Mouse (Mus musculus): ENCODE data around the gene Cacna1d.

Gene Cacna1d

DNA sequence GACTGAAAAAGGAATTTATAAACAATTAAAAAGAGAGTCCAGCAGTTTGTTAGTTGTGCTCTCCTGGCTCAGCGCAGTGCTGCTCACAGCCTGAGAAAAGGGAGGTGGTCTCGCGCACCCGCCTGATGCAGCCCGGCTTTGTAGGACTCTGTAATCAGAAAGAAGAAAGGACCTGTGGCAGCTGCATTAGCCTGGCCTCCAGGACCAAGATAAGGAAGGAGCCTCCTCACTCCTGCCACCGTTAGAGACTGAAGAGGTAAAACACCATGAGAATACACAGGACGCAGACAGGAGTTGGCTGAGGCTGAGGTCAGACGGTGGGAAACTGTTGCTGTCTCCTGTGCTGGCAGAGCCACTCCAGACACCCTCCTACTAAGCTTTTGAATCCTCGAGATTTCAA, at the start of gene Cacna1d:
Gene Cacna1d, minus strand, starts transcription at position 114 of the 400 bp plus-strand sequence.
- no peak for DNase-seq

DNA sequence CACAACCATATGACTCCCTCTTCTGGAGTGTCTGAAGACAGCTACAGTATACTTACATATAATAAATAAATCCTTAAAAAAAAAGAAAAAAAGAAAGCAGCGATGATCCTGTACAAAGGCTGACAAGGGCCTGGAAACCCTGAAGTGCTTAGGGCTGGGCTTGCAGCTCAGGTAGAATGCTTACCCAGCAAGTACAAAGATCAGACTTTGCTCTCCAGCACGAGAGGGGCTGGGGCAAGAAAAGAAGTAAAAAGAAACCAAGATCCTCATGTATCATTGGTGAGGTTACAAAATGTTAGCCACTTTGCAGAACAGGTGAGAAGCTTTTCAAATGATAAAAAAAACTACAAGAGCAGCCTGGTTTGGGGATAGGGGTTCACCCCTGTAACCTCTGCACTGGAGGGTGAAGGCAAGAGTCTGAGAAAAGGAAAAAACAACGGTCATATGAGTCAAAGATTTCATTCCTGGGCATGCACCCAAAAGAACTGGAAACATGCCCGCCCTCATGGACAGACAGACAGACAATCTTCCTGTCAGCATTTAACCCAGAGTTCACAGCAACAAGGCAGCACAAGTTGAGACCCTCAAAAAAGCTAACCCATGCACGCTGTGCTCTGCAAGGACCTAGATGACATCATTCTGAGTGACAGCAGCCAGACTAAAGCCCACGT, 42.7 kb upstream of the Cacna1d start:
- peak; percentile 81 for DNase-seq

- no peak for DNase-seq
These were observed 40.6 kb upstream of the Cacna1d start for GRCm38 (mm10) chr14:30531896-30532295.

- no peak for DNase-seq
These were observed 40.2 kb upstream of the Cacna1d start for GRCm38 (mm10) chr14:30531431-30531830.

- peak; percentile 97 for DNase-seq
These were observed 39.5 kb upstream of the Cacna1d start for GRCm38 (mm10) chr14:30530726-30531269.

- no peak for DNase-seq
These were observed 38.2 kb upstream of the Cacna1d start for GRCm38 (mm10) chr14:30529454-30529853.

- no peak for DNase-seq
These were observed 37.7 kb upstream of the Cacna1d start for GRCm38 (mm10) chr14:30528961-30529360.

DNA sequence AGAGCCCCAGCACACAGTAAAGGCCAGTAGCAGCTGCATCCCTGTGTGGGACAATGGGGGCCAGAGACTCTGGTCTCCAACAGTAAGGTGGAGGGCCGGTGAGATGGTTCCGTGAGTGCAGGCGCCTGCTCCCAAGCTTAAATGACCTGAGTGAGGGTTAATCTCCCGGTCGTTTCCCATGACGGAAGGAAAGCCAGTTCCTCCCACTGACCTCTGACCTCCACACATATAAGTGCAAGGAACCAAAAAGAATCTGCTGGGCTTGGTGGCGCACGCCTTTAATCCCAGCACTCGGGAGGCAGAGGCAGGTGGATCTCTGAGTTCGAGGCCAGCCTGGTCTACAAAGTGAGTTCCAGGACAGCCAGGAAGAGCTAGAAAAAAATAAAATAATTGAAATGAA, 37.1 kb upstream of the Cacna1d start:
- DNase-seq = no peak

- no peak for DNase-seq
These were observed 32.1 kb upstream of the Cacna1d start for GRCm38 (mm10) chr14:30523356-30523755.

GRCm38 (mm10) chr14:30519323-30519722, 28.1 kb upstream of the Cacna1d start:
- DNase-seq = no peak

DNA sequence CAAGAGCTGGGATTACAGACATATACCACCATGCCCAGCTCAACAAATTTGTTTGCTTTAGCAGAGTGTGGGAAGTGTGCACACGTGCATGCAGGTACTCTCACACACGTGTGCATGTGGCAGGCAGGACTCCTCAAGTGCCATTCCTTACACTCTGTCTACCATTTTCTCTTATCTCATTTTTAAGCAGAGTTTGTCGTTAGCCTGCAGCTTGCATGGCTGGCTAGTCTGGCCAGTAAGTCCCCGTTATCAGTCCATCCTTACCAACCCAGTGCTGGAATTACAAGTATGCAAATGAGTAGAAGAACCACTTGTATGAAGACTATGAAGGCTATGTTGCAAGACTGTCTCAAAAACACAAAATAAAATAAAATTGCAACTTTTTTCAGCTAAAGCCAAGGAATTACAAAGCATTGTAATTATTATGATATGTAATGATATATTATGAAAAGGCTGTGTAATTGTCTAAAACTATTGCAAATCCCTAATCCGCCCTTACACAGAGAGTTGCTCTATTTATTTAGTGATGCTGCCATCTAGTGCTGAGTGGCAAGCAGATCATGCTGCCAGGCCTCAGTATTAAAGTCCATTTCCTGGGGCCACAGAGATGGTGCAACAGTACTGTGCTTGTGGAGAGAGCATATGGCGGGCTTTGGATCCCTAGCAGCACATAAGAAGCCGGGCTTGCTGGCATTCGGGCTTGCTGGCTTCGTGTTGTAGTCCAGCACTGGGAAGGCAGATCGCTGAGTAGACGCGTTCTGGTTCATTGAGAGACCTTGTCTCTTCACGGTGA, 24.9 kb upstream of the Cacna1d start:
- DNase-seq = peak; percentile 58

- no peak for DNase-seq
These were observed 21.6 kb upstream of the Cacna1d start for GRCm38 (mm10) chr14:30512896-30513295.

GRCm38 (mm10) chr14:30510214-30510763, 19.0 kb upstream of the Cacna1d start:
- no peak for DNase-seq

- no peak for DNase-seq
These were observed 13.7 kb upstream of the Cacna1d start for GRCm38 (mm10) chr14:30504990-30505389.

DNA sequence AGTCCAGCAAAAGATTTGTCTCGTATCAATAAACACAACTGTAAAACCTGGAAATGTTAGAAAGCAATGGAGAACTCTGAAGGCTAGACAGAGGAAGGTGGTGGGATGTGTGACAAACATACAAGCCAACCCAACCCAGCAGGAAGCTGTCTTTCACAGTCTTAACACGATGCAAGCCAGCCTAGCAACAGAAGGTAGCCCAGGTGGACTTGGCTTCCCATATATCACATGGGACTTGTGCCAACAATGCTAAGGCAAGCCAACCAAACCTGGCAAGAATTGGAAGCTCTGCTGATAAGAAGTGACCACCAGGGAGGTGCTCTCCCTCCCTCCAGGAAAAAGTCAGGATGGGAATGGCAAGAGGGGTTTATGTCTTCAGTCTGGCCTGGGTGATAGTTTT, 6.9 kb upstream of the Cacna1d start:
- no peak for DNase-seq

GRCm38 (mm10) chr14:30494998-30495397, 3.7 kb upstream of the Cacna1d start:
- no peak for DNase-seq

DNA sequence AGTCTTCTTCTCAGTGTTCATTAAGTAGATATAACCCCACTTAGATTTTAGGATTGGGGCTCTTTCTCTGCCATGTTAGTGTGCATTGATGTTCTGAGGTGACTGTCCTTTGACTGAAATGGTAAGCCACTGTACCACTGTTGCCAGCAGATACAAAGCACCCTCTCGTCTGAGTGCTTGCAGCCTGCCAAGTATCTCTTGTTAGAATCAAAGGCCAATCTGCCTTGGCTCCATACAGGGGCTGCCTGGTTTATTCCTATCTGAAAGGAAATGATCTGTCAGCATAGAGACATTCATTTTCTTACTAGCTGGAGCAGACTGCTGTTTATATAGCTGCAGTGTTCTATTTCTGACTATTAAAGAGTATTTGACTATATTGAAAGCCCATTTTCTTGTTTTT, 2.0 kb upstream of the Cacna1d start:
- no peak for DNase-seq

- peak; percentile 98 for DNase-seq
These were observed 11.8 kb downstream of the Cacna1d start, which contains the start of gene Dcp1a for GRCm38 (mm10) chr14:30479361-30479948. Gene Dcp1a, plus strand, starts transcription at chr14:30479535.

- DNase-seq = peak; percentile 42
These were observed 16.8 kb downstream of the Cacna1d start for GRCm38 (mm10) chr14:30474416-30474815.

DNA sequence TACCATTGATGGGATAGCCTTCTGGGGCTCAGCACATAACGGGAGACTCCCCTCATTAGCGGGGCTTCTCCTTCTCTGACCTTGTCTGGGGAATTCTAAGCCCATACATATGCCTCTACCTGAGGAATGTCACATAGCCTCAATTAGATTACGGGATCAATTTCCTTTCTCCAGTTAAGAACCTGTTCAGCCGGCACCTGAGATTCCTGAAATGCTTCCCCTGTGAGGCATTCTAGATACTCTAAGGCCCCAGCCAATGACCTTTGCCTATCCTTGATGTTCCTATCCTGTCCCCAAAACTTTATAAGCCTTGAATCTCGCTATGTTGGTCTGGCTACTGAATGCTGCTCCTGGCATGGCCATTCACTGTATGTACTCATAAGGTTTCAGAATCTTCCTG, 17.6 kb downstream of the Cacna1d start:
- DNase-seq = peak; percentile 17

- no peak for DNase-seq
These were observed 27.9 kb downstream of the Cacna1d start for GRCm38 (mm10) chr14:30463312-30463711.

GRCm38 (mm10) chr14:30459891-30460523, 31.2 kb downstream of the Cacna1d start:
- peak; percentile 79 for DNase-seq

DNA sequence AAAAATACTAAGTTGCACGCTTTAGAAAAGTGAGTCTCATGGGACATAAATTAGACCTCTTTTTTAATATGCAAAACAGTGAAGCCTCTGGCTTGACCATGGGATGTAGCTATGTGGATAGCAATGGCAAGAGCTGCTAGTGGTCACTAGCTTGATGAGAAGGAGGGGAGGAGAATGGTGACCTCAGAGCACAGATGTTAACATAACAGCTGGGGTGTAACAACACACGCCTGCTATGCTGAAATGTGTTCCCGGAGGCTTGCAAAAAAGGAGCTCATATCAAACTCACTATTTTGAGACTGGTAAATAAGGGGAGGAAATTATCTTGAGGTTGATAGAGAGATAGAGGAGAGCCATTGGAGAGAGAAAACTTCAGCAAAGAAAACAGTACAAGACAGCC, 32.4 kb downstream of the Cacna1d start:
- no peak for DNase-seq
